Mouse (Mus musculus) kidney, adult 2 months (tissue): Measurements from ENCODE around the gene Zfp658.

Experiments used
- CTCF ChIP-seq: fragments of 200-500 bp; conservative IDR thresholded peaks from 2 replicates; pipeline ENCODE4 v1.5.1; 2011; ENCODE audit warnings: low read depth, mild to moderate bottlenecking, control low read depth, low read length, moderate library complexity, mixed read lengths; ENCODE audit not compliant: insufficient read depth, insufficient read length
- POLR2A ChIP-seq: fragments of 200-500 bp; IDR thresholded peaks from one replicate; pipeline ENCODE4 v1.6.1; 2011; ENCODE audit warnings: low read depth, low read length, control low read depth

DNA sequence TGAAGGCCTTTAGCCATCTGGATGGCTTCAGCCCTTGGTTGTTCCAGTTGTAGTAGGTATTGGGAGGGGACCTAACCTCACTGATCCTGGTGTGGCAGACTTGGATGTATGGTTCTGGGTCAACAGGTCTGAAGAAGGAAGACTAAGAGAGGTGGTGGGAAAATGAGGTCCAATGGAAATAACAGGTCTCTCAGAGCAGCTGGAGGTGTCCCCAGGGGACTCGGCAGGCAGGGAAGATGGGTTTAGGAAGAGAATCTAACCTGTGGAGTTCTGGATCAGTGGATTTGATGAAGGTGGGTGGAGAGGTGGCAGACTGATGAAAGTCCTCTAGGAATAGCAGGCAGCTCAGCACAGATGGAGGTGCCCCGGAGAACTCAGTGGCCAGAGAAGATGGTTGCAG lies 39.3 kb upstream of the Zfp658 start:
- TF ChIP-seq CTCF (no peak), POLR2A (no peak)
